Mouse (Mus musculus) hindbrain, embryonic 16.5 days (tissue): ENCODE data around the gene Tbcb. TPM values are rescaled to one million over a fixed set of nuclear protein-coding genes. Genes with fewer than 3 reads are reported as not detected.
"Not testable (repeated sequence)": the region's sequence is repeated elsewhere in the genome, so short reads cannot be mapped to it uniquely, and the experiment has no call there.

Experiments used
- ATAC-seq: fragments of 200-750 bp; cut with Nextera tagmentation; 2 replicates; pipeline ENCODE4 v1.8.0; 2017; ENCODE audit warnings: moderate TSS enrichment, moderate library complexity
- H3K27ac ChIP-seq: fragments of 300-500 bp; sonication (generic); 2 replicates; pipeline ENCODE4 v1.5.1; 2014; ENCODE audit warnings: low read depth, mild to moderate bottlenecking, control low read depth, low read length, moderate library complexity
- H3K27me3 ChIP-seq: fragments of 300-500 bp; sonication (generic); replicated peaks from 2 replicates; pipeline ENCODE4 v1.6.1; 2014; ENCODE audit warnings: low read length; ENCODE audit not compliant: control insufficient read depth, insufficient read depth
- H3K36me3 ChIP-seq: fragments of 300-500 bp; sonication (generic); 2 replicates; pipeline ENCODE4 v1.6.1; 2014; ENCODE audit warnings: mild to moderate bottlenecking, low read length, moderate library complexity, mixed read lengths; ENCODE audit not compliant: control insufficient read depth, insufficient read depth
- H3K4me1 ChIP-seq: fragments of 300-500 bp; sonication (generic); 2 replicates; pipeline ENCODE4 v1.6.1; 2014; ENCODE audit warnings: low read depth, low read length; ENCODE audit not compliant: control insufficient read depth, insufficient read depth
- H3K4me2 ChIP-seq: fragments of 300-500 bp; sonication (generic); 2 replicates; pipeline ENCODE4 v1.6.1; 2014; ENCODE audit warnings: mild to moderate bottlenecking, low read length, control low read depth, moderate library complexity
- H3K4me3 ChIP-seq: fragments of 300-500 bp; sonication (generic); 2 replicates; pipeline ENCODE4 v1.5.1; 2014; ENCODE audit warnings: mild to moderate bottlenecking, low read length, control low read depth, moderate library complexity
- H3K9ac ChIP-seq: fragments of 300-500 bp; sonication (generic); 2 replicates; pipeline ENCODE4 v1.6.1; 2014; ENCODE audit warnings: low read depth, mild to moderate bottlenecking, control low read depth, low read length, moderate library complexity
- H3K9me3 ChIP-seq: fragments of 300-500 bp; sonication (generic); 2 replicates; pipeline ENCODE4 v1.6.1; 2014; ENCODE audit warnings: mild to moderate bottlenecking, low read length, moderate library complexity; ENCODE audit not compliant: control insufficient read depth
- WGBS: fragments of 180-500 bp; shearing (Covaris S2); extraction: QIAGEN DNeasy Blood & Tissue Kit; methylation state at CpG from one replicate; pipeline ENCODE4 v1.1.7; 2014; 5-methylcytosine and 5-hydroxymethylcytosine counted together
- polyA plus RNA-seq: library from polyadenylated mRNA; unstranded; fragments of >200 nt; fragmentation: Nextera tagmentation; extraction: Ambion mirVana; gene quantifications from 2 replicates; pipeline ENCODE4 v1.2.1, GENCODE M21; 2015

The Tbcb gene
- polyA plus RNA-seq, 1 experiment from 2014 or later: 500 TPM

GRCm38 (mm10) chr7:30266780-30267179 is 34.7 kb upstream of the Tbcb start:
- ATAC-seq: no peak

DNA sequence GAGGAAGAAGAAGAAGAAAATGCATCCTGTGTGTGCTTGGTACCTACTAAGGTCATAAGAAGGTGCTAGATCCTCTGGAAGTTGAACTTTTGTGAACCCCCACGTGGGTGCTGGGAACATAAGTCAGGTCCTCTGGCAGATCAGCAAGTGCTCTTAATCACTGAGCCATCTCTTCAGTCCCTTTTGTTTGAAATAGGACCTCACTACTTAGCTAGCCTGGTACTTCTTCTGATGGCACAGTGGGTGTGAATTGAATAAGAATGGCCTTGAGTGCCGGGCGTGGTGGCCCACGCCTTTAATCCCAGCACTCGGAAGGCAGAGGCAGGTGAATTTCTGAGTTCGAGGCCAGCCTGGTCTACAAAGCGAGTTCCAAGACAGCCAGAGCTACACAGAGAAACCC is 33.9 kb upstream of the Tbcb start:
- Histone ChIP-seq H3K9me3 (no peaks in the 10 kb centered on the region), H3K36me3 (no peaks in the 10 kb centered on the region; the same call in 1 of the 2 replicates), H3K4me3 (no peak overlapping the region), H3K4me1 (no peaks in the 10 kb centered on the region), H3K4me2 (no peak overlapping the region), H3K27ac (no peak overlapping the region), H3K9ac (no peak overlapping the region), H3K27me3 (no peaks in the 10 kb centered on the region)
- 89% methylated on average over 7 of the region's 7 CpGs for WGBS
- no peak for ATAC-seq

More at GRCm38 (mm10) chr7:30266780-30267179, 34.7 kb upstream of the Tbcb start:
- Histone ChIP-seq H3K4me2 (no peak overlapping the region), H3K27ac (no peak overlapping the region), H3K9me3 (no peaks in the 10 kb centered on the region), H3K9ac (no peak overlapping the region), H3K27me3 (no peaks in the 10 kb centered on the region), H3K4me3 (no peak overlapping the region), H3K36me3 (no peaks in the 10 kb centered on the region; the same call in 1 of the 2 replicates), H3K4me1 (no peaks in the 10 kb centered on the region)
- WGBS: 85% methylated on average over 3 of the region's 3 CpGs

GRCm38 (mm10) chr7:30265531-30265930 is 33.5 kb upstream of the Tbcb start:
- H3K27me3 ChIP-seq: no peaks in the 10 kb centered on the region
- H3K4me3 ChIP-seq: no peak overlapping the region
- H3K27ac ChIP-seq: no peak overlapping the region
- H3K4me2 ChIP-seq: no peak overlapping the region
- no peak for ATAC-seq
- H3K9ac ChIP-seq: no peak overlapping the region
- H3K36me3 ChIP-seq: no peaks in the 10 kb centered on the region; the same call in 1 of the 2 replicates
- H3K4me1 ChIP-seq: no peaks in the 10 kb centered on the region
- WGBS: 94% methylated on average over 5 of the region's 5 CpGs
- no peaks in the 10 kb centered on the region for H3K9me3 ChIP-seq

GRCm38 (mm10) chr7:30265041-30265440 is 33.0 kb upstream of the Tbcb start:
- no peak overlapping the region for H3K9ac ChIP-seq
- ATAC-seq: no peak
- H3K4me2 ChIP-seq: no peak overlapping the region
- no peaks in the 10 kb centered on the region for H3K4me1 ChIP-seq
- 88% methylated on average over 2 of the region's 2 CpGs for WGBS
- no peak overlapping the region for H3K4me3 ChIP-seq
- no peaks in the 10 kb centered on the region for H3K27me3 ChIP-seq
- no peak overlapping the region for H3K27ac ChIP-seq
- H3K9me3 ChIP-seq: no peaks in the 10 kb centered on the region
- H3K36me3 ChIP-seq: no peaks in the 10 kb centered on the region

DNA sequence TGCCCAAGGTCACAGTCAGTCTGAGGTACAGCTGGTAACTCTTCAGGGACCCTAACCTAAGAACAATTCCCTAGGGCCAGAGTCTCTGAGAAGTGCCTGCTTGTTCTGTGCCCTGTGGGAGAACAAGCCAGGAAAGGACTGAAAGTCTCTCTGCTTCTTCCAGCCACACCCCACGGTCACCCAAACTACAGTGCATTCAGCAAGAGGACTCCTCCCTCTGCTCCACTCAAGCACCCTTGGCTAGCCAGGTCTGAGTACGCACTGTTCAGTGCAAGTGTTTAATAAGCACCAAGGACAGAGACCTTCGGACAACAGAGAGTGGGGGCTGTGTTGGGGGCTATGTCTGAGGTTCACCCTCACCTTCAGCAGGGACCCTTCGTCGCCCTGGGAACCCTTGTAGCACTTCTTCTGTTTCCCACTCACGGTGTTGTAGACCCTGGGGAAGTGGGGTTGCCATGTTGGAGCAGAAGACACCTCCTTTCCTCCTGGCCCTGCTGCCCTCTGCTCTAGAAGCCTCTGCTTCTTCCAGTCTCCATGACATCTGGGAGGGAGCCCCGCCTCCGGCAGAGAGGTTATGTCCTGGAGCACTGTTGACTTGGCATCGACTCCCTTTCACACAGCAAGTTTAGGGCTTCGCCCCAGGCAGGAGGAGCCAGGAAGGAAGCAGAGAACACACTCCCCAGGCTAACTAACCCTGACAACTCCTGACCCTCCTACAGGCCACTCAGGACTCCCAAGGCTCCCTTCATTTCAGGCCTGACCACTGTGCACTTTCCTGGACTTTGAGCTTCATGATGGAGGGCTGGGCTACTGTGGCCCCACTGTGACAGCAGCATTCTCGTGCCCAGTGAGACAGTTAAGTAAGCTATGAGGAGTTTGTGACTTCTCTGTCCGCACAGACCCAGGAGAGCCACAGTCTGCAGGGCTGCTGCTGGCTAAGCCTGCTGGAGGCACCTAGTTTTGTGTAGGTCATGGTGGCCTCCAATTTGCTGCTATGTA is 20.2 kb upstream of the Tbcb start:
- Histone ChIP-seq H3K9me3 (no peaks in the 10 kb centered on the region), H3K9ac (no peak overlapping the region), H3K36me3 (no peaks in the 10 kb centered on the region), H3K4me3 (no peak overlapping the region), H3K27ac (no peak overlapping the region), H3K4me2 (no peak overlapping the region), H3K27me3 (no peaks in the 10 kb centered on the region), H3K4me1 (no peaks in the 10 kb centered on the region)
- 90% methylated on average over 12 of the region's 12 CpGs for WGBS
- no peak for ATAC-seq

DNA sequence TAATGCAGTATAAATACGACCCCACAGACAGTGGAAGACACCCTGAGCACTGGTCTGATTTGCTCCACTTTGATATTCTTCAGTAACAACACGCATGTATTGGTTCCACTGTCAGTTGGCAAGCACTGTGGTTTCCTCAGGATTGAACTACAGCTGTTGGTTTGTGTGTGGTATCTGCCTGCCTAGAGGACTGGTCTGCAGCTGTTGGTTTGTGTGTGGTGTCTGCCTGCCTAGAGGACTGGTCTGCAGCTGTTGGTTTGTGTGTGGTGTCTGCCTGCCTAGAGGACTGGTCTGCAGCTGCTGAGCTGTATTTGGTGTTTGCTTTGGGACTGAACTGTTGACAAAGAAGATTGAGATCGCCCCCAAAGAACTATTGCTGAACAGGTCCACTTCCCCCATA is 5.3 kb upstream of the Tbcb start:
- H3K27me3 ChIP-seq: not testable (repeated sequence)

GRCm38 (mm10) chr7:30235625-30236024 is 3.6 kb upstream of the Tbcb start, which contains the start of gene Ovol3:
Gene Ovol3, minus strand, starts transcription at chr7:30235725.
- H3K9me3 ChIP-seq: no peaks in the 10 kb centered on the region
- H3K4me2 ChIP-seq: no peak within 1 kb of the TSS
- peaks cover 17% of the 10 kb centered on the region; the same call in 1 of the 2 replicates for H3K36me3 ChIP-seq
- H3K4me3 ChIP-seq: no peak within 1 kb of the TSS
- ATAC-seq: no peak
- no peaks in the 10 kb centered on the region for H3K27me3 ChIP-seq
- no peak within 1 kb of the TSS for H3K27ac ChIP-seq
- no peak within 1 kb of the TSS for H3K9ac ChIP-seq
- WGBS: 73% methylated on average over 4 of the region's 4 CpGs
- peaks cover 16% of the 10 kb centered on the region for H3K4me1 ChIP-seq

More for the DNA sequence above, 5.3 kb upstream of the Tbcb start:
- not testable (repeated sequence) for H3K27ac ChIP-seq, H3K4me3 ChIP-seq, H3K9ac ChIP-seq, H3K4me2 ChIP-seq, H3K9me3 ChIP-seq, ATAC-seq
- 89% methylated on average over 3 of the region's 3 CpGs for WGBS
- Histone ChIP-seq H3K36me3 (peaks cover 17% of the 10 kb centered on the region; the same call in 1 of the 2 replicates), H3K4me1 (peaks cover 11% of the 10 kb centered on the region)

- no peak overlapping the region for H3K9ac ChIP-seq
- no peaks in the 10 kb centered on the region for H3K27me3 ChIP-seq
- no peak for ATAC-seq
- H3K27ac ChIP-seq: no peak overlapping the region
- 92% methylated on average over 8 of the region's 8 CpGs for WGBS
- no peaks in the 10 kb centered on the region for H3K9me3 ChIP-seq
- peaks cover 17% of the 10 kb centered on the region; the same call in 1 of the 2 replicates for H3K36me3 ChIP-seq
- H3K4me3 ChIP-seq: no peak overlapping the region
- H3K4me2 ChIP-seq: no peak overlapping the region
- peaks cover 18% of the 10 kb centered on the region for H3K4me1 ChIP-seq
Measured at GRCm38 (mm10) chr7:30235091-30235490, 3.0 kb upstream of the Tbcb start.

DNA sequence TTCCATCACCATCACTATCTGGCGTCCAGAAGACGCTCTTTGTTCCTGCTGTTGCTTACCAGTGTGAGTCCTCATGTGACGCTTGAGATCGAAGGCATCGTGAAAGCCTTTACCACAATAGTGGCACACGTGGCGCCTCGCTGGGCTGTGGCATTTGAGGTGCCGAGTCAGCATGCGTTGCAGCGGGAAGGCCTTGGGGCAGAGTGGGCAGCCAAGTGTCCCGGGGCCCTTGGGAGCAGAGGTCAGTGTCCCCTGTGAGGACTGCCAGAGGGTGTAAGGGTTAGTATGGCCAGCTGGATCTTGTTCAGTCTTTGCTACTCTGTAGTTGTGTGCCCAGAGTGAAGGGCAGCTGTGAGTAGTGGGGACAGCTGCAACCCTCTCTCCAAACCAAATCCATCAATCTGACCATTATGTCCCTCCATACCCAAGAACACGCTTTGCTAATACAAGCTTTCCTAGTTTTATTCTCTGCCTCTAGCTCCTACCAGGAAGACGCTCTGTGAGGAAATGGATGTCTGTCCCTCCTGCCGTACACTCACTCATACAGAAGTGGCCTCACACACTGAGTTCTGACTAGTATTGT is 2.3 kb upstream of the Tbcb start:
- H3K27ac ChIP-seq: no peak overlapping the region
- WGBS: 94% methylated on average over 15 of the region's 15 CpGs
- no peaks in the 10 kb centered on the region for H3K9me3 ChIP-seq
- no peaks in the 10 kb centered on the region for H3K27me3 ChIP-seq
- H3K36me3 ChIP-seq: peaks cover 17% of the 10 kb centered on the region; the same call in 1 of the 2 replicates
- H3K4me2 ChIP-seq: no peak overlapping the region
- ATAC-seq: no peak
- H3K4me1 ChIP-seq: peaks cover 18% of the 10 kb centered on the region
- H3K4me3 ChIP-seq: no peak overlapping the region
- no peak overlapping the region for H3K9ac ChIP-seq
